Mouse (Mus musculus): Measurements from ENCODE around the gene Olfr1033. TPM values are rescaled to one million over a fixed set of nuclear protein-coding genes. Genes with fewer than 3 reads are reported as not detected.
"Not testable (repeated sequence)": the region's sequence is repeated elsewhere in the genome, so short reads cannot be mapped to it uniquely, and the experiment has no call there.

The Olfr1033 gene
- 0.04 and 0.28 TPM in 2 replicates for polyA plus RNA-seq (2015; fragmentation: Nextera tagmentation; extraction: Ambion mirVana)

DNA sequence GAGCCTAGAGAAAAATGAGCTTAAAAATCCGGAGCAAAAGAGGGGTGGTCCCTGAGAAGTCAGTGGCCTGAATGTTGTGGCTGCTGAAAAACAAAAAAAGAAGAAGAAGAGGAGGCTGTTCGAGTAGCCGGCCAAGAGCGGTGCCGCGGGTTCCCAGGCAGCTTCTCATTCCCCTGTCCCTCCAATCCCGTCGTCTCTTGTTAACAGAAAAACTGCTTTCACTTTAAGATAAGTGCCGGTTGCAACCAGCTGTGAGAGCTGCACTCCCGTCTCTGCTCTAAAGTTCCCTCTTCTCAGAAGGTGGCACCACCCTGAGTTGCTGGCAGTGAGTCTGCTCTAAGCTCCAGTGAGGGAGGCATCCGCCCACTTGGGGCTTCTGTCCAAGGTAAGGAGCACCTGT is at the start of gene Olfr1033:
Gene Olfr1033 (plus strand): TSS at position 228 of the 400 bp plus-strand sequence.
- not testable (repeated sequence) for H3K27me3 ChIP-seq (replicated peaks); ATAC-seq (ENCODE audit: low FRiP score); H3K9ac ChIP-seq (replicated peaks); H3K27ac ChIP-seq (replicated peaks); H3K9me3 ChIP-seq (replicated peaks); H3K36me3 ChIP-seq; H3K4me1 ChIP-seq
- 5% methylated on average over 11 of the region's 11 CpGs for WGBS
- Histone ChIP-seq H3K4me3 (replicated peaks) (peak within 1 kb of the TSS; percentile 35), H3K4me2 (peak within 1 kb of the TSS; percentile 54)

DNA sequence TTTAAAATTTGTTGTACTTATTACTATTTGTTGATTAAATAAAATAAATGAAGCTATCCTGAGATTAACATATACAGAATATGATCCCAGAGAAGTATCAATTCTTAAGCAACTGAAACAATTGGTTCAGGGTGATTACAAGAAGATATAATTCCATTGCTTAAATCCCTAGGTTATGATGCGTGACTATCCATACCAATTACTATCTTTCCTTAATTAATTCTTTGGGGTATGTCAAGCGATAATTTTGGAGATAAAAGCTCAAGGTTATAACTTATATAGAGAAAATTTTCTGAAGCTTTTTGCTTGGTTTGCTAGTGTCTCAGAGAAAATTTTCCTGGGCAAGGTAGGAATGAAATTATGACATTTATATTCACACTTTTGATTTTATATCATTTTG is 46.8 kb upstream of the Olfr1033 start, which contains the start of gene Olfr1029:
Gene Olfr1029 (plus strand): TSS at position 301 of the 400 bp plus-strand sequence.
- WGBS, result 86% methylated on average over 2 of the region's 2 CpGs
- Histone ChIP-seq H3K4me3 (replicated peaks) (no peak within 1 kb of the TSS), H3K9me3 (replicated peaks) (no peaks in the 10 kb centered on the region), H3K36me3 (no peaks in the 10 kb centered on the region), H3K27me3 (replicated peaks) (no peaks in the 10 kb centered on the region), H3K4me2 (no peak within 1 kb of the TSS), H3K27ac (replicated peaks) (no peak within 1 kb of the TSS), H3K9ac (replicated peaks) (no peak within 1 kb of the TSS), H3K4me1 (no peaks in the 10 kb centered on the region)
- no peak for ATAC-seq (ENCODE audit: low FRiP score)

- H3K9me3 ChIP-seq (replicated peaks), result no peaks in the 10 kb centered on the region
- no peak within 1 kb of the TSS for H3K4me2 ChIP-seq
- WGBS, result 86% methylated on average over 1 of the region's 1 CpGs
- ATAC-seq (ENCODE audit: low FRiP score), result no peak
- H3K4me3 ChIP-seq (replicated peaks), result no peak within 1 kb of the TSS
- H3K4me1 ChIP-seq, result no peaks in the 10 kb centered on the region
- no peaks in the 10 kb centered on the region for H3K27me3 ChIP-seq (replicated peaks)
- no peak within 1 kb of the TSS for H3K9ac ChIP-seq (replicated peaks)
- H3K27ac ChIP-seq (replicated peaks), result no peak within 1 kb of the TSS
- no peaks in the 10 kb centered on the region for H3K36me3 ChIP-seq
Measured at GRCm38 (mm10) chr2:85978976-85979375, 41.5 kb upstream of the Olfr1033 start, which contains the start of gene Olfr1030. TSS of gene Olfr1030 (plus strand) at chr2:85979276.

DNA sequence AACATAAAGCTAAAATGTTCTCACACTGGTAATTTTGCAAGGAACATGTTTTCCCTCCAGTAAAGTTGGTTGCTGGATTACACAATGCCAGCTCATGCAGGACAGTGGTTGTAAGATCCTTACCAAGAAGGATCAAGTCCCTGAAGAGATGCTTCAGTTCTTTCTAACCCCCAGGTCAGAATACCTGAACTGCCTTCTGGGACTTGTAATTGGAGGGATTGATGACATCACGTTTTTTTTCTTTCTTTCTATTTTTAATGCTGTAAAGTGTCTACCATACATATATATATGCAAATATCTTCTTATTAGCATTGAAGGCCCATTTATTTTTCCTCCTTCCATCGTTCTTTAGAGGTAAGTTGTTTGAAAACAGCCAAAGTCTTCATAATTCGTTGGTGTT is 30.4 kb upstream of the Olfr1033 start, which contains the start of gene Olfr1031:
Gene Olfr1031 (plus strand): TSS at position 301 of the 400 bp plus-strand sequence.
- 70% methylated on average over 3 of the region's 3 CpGs for WGBS
- Histone ChIP-seq H3K27ac (replicated peaks) (no peak within 1 kb of the TSS), H3K9ac (replicated peaks) (no peak within 1 kb of the TSS), H3K27me3 (replicated peaks) (no peaks in the 10 kb centered on the region), H3K36me3 (no peaks in the 10 kb centered on the region), H3K4me1 (no peaks in the 10 kb centered on the region), H3K4me3 (replicated peaks) (no peak within 1 kb of the TSS), H3K4me2 (no peak within 1 kb of the TSS), H3K9me3 (replicated peaks) (no peaks in the 10 kb centered on the region)
- no peak for ATAC-seq (ENCODE audit: low FRiP score)

DNA sequence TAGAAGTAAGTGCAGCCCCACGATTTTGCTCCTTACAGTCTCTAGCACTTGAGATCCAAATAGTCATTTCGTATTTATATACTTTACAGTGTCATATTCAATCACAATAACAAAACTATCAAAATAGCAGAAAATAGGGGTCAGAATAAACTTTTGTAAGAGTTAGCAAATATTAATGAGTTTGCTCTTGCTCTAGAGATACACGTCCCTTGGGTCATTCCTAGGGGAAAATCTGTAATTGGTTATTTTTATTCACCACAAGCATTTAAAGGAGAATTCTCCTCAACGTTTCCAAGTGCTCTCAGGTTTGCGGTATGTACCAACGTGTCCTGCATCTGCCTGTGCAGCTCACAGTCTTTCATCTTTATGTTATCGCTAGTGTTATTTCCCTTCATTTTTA is 15.2 kb upstream of the Olfr1033 start, which contains the start of gene Olfr1032:
Gene Olfr1032 (plus strand): TSS at position 301 of the 400 bp plus-strand sequence.
- no peaks in the 10 kb centered on the region for H3K9me3 ChIP-seq (replicated peaks)
- 89% methylated on average over 7 of the region's 7 CpGs for WGBS
- ATAC-seq (ENCODE audit: low FRiP score), result no peak

GRCm38 (mm10) chr2:86021518-86021917 is 1.1 kb downstream of the Olfr1033 start:
- H3K4me1 ChIP-seq; H3K27ac ChIP-seq (replicated peaks): not testable (repeated sequence)

More for the DNA sequence above, 15.2 kb upstream of the Olfr1033 start, which contains the start of gene Olfr1032:
- H3K9ac ChIP-seq (replicated peaks), result no peak within 1 kb of the TSS
- H3K4me2 ChIP-seq, result no peak within 1 kb of the TSS
- H3K27ac ChIP-seq (replicated peaks), result no peak within 1 kb of the TSS
- H3K27me3 ChIP-seq (replicated peaks), result no peaks in the 10 kb centered on the region
- H3K36me3 ChIP-seq, result no peaks in the 10 kb centered on the region
- H3K4me3 ChIP-seq (replicated peaks), result no peak within 1 kb of the TSS
- no peaks in the 10 kb centered on the region for H3K4me1 ChIP-seq

GRCm38 (mm10) chr2:86045561-86045960 is 25.1 kb downstream of the Olfr1033 start, which contains the start of gene Olfr1034:
TSS of gene Olfr1034 (plus strand) at chr2:86045861.
- Histone ChIP-seq H3K9me3 (replicated peaks) (no peaks in the 10 kb centered on the region), H3K4me3 (replicated peaks) (no peak within 1 kb of the TSS), H3K4me1 (no peaks in the 10 kb centered on the region), H3K27ac (replicated peaks) (no peak within 1 kb of the TSS), H3K27me3 (replicated peaks) (no peaks in the 10 kb centered on the region), H3K4me2 (no peak within 1 kb of the TSS), H3K36me3 (no peaks in the 10 kb centered on the region), H3K9ac (replicated peaks) (no peak within 1 kb of the TSS)
- no peak for ATAC-seq (ENCODE audit: low FRiP score)

More at GRCm38 (mm10) chr2:86021518-86021917, 1.1 kb downstream of the Olfr1033 start:
- H3K4me2 ChIP-seq; ATAC-seq (ENCODE audit: low FRiP score); H3K27me3 ChIP-seq (replicated peaks); H3K36me3 ChIP-seq; H3K4me3 ChIP-seq (replicated peaks); H3K9ac ChIP-seq (replicated peaks); H3K9me3 ChIP-seq (replicated peaks): not testable (repeated sequence)
- WGBS, result 76% methylated on average over 5 of the region's 9 CpGs

DNA sequence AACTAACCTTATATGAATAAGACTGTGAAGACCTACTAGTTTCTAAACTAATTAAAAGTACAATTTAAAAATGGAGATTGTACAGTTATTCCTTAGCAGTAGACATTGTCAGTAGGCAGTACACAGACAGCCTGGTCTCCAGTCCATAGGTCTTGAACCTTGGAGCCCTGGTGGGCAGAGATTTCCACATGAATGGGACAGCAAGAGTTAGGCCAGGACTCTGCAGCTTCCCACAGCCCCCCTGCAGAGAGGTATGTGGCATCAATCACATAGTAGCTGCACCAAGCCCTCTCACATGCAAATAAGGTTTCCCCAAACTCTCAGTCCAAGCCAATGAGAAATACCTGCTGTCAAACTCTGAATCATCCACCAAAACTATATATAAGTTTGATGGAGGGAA is 30.3 kb downstream of the Olfr1033 start:
- not testable (repeated sequence) for H3K36me3 ChIP-seq; H3K4me2 ChIP-seq; H3K9me3 ChIP-seq (replicated peaks); ATAC-seq (ENCODE audit: low FRiP score); H3K9ac ChIP-seq (replicated peaks); H3K27me3 ChIP-seq (replicated peaks); H3K4me3 ChIP-seq (replicated peaks); H3K4me1 ChIP-seq; H3K27ac ChIP-seq (replicated peaks)

GRCm38 (mm10) chr2:86063766-86064165 is 43.3 kb downstream of the Olfr1033 start:
- not testable (repeated sequence) for H3K4me3 ChIP-seq (replicated peaks); ATAC-seq (ENCODE audit: low FRiP score); H3K4me2 ChIP-seq; H3K9ac ChIP-seq (replicated peaks); H3K27me3 ChIP-seq (replicated peaks); H3K9me3 ChIP-seq (replicated peaks); H3K27ac ChIP-seq (replicated peaks); H3K4me1 ChIP-seq; H3K36me3 ChIP-seq
- WGBS, result 96% methylated on average over 2 of the region's 2 CpGs

GRCm38 (mm10) chr2:86070189-86070588 is 49.8 kb downstream of the Olfr1033 start:
- no peaks in the 10 kb centered on the region for H3K9me3 ChIP-seq (replicated peaks)
- H3K36me3 ChIP-seq, result no peaks in the 10 kb centered on the region
- H3K27me3 ChIP-seq (replicated peaks), result no peaks in the 10 kb centered on the region
- no peak overlapping the region for H3K4me3 ChIP-seq (replicated peaks)
- 97% methylated on average over 8 of the region's 8 CpGs for WGBS
- no peak overlapping the region for H3K4me2 ChIP-seq
- H3K4me1 ChIP-seq, result no peaks in the 10 kb centered on the region
- no peak for ATAC-seq (ENCODE audit: low FRiP score)
- no peak overlapping the region for H3K9ac ChIP-seq (replicated peaks)
- no peak overlapping the region for H3K27ac ChIP-seq (replicated peaks)

DNA sequence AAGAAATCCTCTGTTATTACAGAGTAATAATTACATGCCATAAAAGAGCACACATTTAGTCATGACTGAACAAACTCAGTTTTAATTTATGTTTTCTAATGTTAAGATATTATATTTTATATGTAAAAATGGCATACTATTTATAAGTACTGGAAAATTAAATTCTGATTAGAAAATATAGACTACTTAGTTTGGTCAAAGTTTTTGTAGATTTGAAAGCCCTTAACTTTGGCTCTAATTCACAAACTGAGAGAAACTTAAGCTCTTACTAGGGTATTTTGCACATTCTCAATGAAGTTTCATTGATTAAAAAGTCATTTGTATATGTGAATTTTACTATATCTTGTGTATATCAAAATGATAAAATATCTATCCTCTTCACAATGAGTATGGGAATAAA is 53.3 kb downstream of the Olfr1033 start, which contains the start of gene Olfr1036:
Gene Olfr1036 (plus strand): TSS at position 301 of the 400 bp plus-strand sequence.
- H3K36me3 ChIP-seq; H3K9me3 ChIP-seq (replicated peaks); H3K9ac ChIP-seq (replicated peaks); H3K4me2 ChIP-seq; H3K27ac ChIP-seq (replicated peaks); H3K4me3 ChIP-seq (replicated peaks); H3K4me1 ChIP-seq; H3K27me3 ChIP-seq (replicated peaks); ATAC-seq (ENCODE audit: low FRiP score): not testable (repeated sequence)

DNA sequence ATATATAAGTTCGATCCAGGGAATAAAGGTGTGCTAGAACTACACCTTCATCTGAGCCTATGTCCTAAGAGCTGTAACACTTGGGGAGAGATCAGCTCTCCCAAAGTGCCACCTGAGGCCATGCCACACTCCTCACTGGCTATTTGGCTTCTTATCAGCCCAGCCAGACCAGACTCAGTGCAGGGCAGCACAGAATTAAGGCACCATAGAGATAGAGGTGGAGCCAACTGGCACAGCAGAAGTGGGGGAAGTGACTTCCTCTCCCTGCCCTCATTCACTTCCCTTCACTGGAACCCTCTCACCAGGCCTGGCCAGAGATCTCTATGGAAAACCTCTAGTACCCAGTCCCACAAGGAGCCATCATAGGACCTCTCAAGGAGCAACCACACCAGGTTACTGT is 60.0 kb downstream of the Olfr1033 start:
- H3K4me1 ChIP-seq; H3K27ac ChIP-seq (replicated peaks); ATAC-seq (ENCODE audit: low FRiP score); H3K4me3 ChIP-seq (replicated peaks); H3K9me3 ChIP-seq (replicated peaks); H3K27me3 ChIP-seq (replicated peaks); H3K36me3 ChIP-seq; H3K9ac ChIP-seq (replicated peaks); H3K4me2 ChIP-seq: not testable (repeated sequence)
- WGBS, result 87% methylated on average over 1 of the region's 1 CpGs

Data from neural tube, embryonic 15.5 days (tissue).